Mouse (Mus musculus): ENCODE results near the gene Carnmt1. TPM values are rescaled to one million over a fixed set of nuclear protein-coding genes. Genes with fewer than 3 reads are reported as not detected.

The Carnmt1 gene
- polyA plus RNA-seq, 1 experiment from 2014 or later, result 36.4 TPM

DNA sequence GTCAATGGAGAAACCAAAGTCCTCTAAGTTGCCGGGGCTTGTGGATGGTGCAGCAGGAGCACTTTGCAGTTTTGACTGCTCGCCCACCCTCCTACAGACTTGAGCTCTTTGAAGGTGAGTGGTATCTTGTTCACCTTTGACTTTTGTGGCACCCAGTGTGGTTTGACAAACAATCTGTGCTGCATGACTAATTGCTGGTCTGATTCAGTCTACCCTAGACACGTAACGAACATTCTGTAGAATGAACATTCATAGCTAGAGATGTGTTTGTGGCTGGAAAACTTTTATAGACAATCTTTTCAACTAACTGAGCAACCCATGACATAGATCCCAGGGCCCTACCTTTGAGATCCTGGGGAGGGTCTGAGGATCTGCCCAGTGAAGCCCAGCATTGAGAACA is 76.8 kb downstream of the Carnmt1 start:
- Histone ChIP-seq H3K27ac (replicated peaks; ENCODE audit: low read depth, low read length) (no peak overlapping the region), H3K4me3 (ENCODE audit: low read depth, low read length) (no peak overlapping the region), H3K9me3 (replicated peaks; ENCODE audit: control insufficient read depth, low read length) (no peaks in the 10 kb centered on the region), H3K4me1 (ENCODE audit: control insufficient read depth, insufficient read depth, low read length) (no peaks in the 10 kb centered on the region), H3K27me3 (ENCODE audit: control insufficient read depth, insufficient read depth, low read length) (peaks cover 4% of the 10 kb centered on the region; the same call in 1 of the 2 replicates), H3K4me2 (ENCODE audit: low read depth, low read length) (no peak overlapping the region), H3K36me3 (replicated peaks; ENCODE audit: control insufficient read depth, insufficient read depth, low read depth, low read length) (no peaks in the 10 kb centered on the region), H3K9ac (replicated peaks; ENCODE audit: low read length) (no peak overlapping the region)
- 88% methylated on average over 4 of the region's 4 CpGs for WGBS
- DNase-seq (ENCODE audit: low spot score) (no peak), ATAC-seq (replicated peaks; ENCODE audit: insufficient number of reproducible peaks, low FRiP score, low TSS enrichment, low read depth) (no peak)

DNA sequence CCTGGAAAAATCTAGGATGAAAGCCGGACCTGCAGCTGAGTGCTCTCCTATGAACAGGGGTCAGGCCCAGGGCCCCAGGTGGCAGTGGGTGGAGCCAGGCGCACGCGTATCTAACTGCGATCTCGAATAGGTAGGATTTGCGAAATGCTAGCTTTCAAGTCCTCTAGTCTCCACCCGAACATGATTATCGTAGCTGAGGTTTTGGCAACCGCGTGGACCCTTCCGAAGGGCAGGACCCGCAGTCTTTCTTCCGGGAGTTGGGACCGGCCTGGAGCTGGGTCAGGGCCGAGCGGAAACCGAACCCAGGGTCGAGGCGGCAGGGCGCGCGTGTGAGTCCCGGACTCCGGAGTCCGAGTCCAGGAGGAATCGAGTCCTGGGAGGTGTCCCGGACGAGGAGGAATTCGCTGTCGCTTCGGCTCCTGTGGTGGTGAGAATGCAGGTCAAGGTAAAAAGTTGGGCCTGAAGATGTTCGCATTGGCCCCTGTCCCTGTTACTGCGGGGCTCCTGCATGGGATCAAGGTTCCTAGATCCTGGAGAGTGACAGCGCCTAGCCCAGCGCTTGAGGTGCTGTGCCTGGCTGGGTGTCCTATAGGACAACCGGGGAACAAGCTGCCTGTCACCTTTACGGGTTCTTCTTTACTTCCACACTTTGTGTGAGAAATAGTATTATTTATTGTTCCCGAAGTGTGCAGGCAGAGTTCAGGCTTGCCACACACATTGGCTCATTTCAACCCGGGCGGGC is 79.2 kb downstream of the Carnmt1 start, which contains the start of gene Trpm6:
Gene Trpm6 (plus strand): TSS at position 386 of the 742 bp plus-strand sequence.
- 5% methylated on average over 41 of the region's 41 CpGs for WGBS
- no peaks in the 10 kb centered on the region for H3K4me1 ChIP-seq (ENCODE audit: control insufficient read depth, insufficient read depth, low read length)
- no peak for ATAC-seq (replicated peaks; ENCODE audit: insufficient number of reproducible peaks, low FRiP score, low TSS enrichment, low read depth)
- peak; percentile 27 for DNase-seq (ENCODE audit: low spot score)
- peaks cover 4% of the 10 kb centered on the region; the same call in 1 of the 2 replicates for H3K27me3 ChIP-seq (ENCODE audit: control insufficient read depth, insufficient read depth, low read length)
- H3K27ac ChIP-seq (replicated peaks; ENCODE audit: low read depth, low read length), result no peak within 1 kb of the TSS
- H3K36me3 ChIP-seq (replicated peaks; ENCODE audit: control insufficient read depth, insufficient read depth, low read depth, low read length), result no peaks in the 10 kb centered on the region
- peak within 1 kb of the TSS; percentile 51 for H3K9ac ChIP-seq (replicated peaks; ENCODE audit: low read length)
- H3K9me3 ChIP-seq (replicated peaks; ENCODE audit: control insufficient read depth, low read length), result no peaks in the 10 kb centered on the region
- peak within 1 kb of the TSS; percentile 29 for H3K4me3 ChIP-seq (ENCODE audit: low read depth, low read length)
- H3K4me2 ChIP-seq (ENCODE audit: low read depth, low read length), result peak within 1 kb of the TSS; percentile 74

Other genes with a start within 250 kb of the Carnmt1 start
- 40.9 and 49.8 TPM in 2 replicates for gene Ostf1, start 38.9 kb upstream of the Carnmt1 start, polyA plus RNA-seq (2014; fragmentation: Nextera tagmentation; extraction: Ambion mirVana)
- gene Nmrk1, start 38.8 kb upstream of the Carnmt1 start, polyA plus RNA-seq (2014; fragmentation: Nextera tagmentation; extraction: Ambion mirVana), result 5.1 and 8.0 TPM in 2 replicates
- gene D030056L22Rik, start 42.4 kb downstream of the Carnmt1 start, polyA plus RNA-seq (2014; fragmentation: Nextera tagmentation; extraction: Ambion mirVana), result 55.7 and 59.2 TPM in 2 replicates
- 0.29 and 0.66 TPM in 2 replicates for gene Trpm6, start 79.2 kb downstream of the Carnmt1 start, polyA plus RNA-seq (2014; fragmentation: Nextera tagmentation; extraction: Ambion mirVana)

Measured in embryonic facial prominence, embryonic 11.5 days (tissue).